Mouse (Mus musculus) lung, embryonic 14.5 days (tissue): Measurements from ENCODE around the gene Htra3. TPM values are rescaled to one million over a fixed set of nuclear protein-coding genes. Genes with fewer than 3 reads are reported as not detected.

ENCODE experiments used
- ATAC-seq: fragments of 200-750 bp; cut with Nextera tagmentation; 2 replicates; pipeline ENCODE4 v1.8.0; 2017; ENCODE audit warnings: mild to moderate bottlenecking, moderate TSS enrichment, moderate library complexity; ENCODE audit not compliant: insufficient read depth
- DNase-seq: peaks from one replicate; pipeline ENCODE4 v3.0.0-alpha.2; 2015
- H3K27ac ChIP-seq: fragments of 300-500 bp; sonication (generic); 2 replicates; pipeline ENCODE4 v1.5.1; 2014; ENCODE audit warnings: low read depth, mild to moderate bottlenecking, moderate library complexity
- H3K27me3 ChIP-seq: fragments of 300-500 bp; sonication (generic); 2 replicates; pipeline ENCODE4 v1.6.1; 2014; ENCODE audit warnings: low read length, control low read depth; ENCODE audit not compliant: insufficient read depth
- H3K36me3 ChIP-seq: fragments of 300-500 bp; sonication (generic); 2 replicates; pipeline ENCODE4 v1.6.1; 2014; ENCODE audit warnings: control low read depth; ENCODE audit not compliant: insufficient read depth
- H3K4me1 ChIP-seq: fragments of 300-500 bp; sonication (generic); 2 replicates; pipeline ENCODE4 v1.6.1; 2014; ENCODE audit warnings: antibody characterized with exemption, control low read depth; ENCODE audit not compliant: insufficient read depth
- H3K4me2 ChIP-seq: fragments of 300-500 bp; sonication (generic); 2 replicates; pipeline ENCODE4 v1.6.1; 2014; ENCODE audit warnings: mild to moderate bottlenecking
- H3K4me3 ChIP-seq: fragments of 300-500 bp; sonication (generic); 2 replicates; pipeline ENCODE4 v1.5.1; 2014; ENCODE audit warnings: low read depth, low read length
- H3K9ac ChIP-seq: fragments of 300-500 bp; sonication (generic); 2 replicates; pipeline ENCODE4 v1.6.1; 2014
- H3K9me3 ChIP-seq: fragments of 300-500 bp; sonication (generic); 2 replicates; pipeline ENCODE4 v1.6.1; 2016; ENCODE audit warnings: low read depth, low read length, control low read depth
- CTCF ChIP-seq: IDR thresholded peaks from 2 replicates; pipeline ENCODE4 v1.5.1; 2016; ENCODE audit warnings: antibody characterized with exemption, low read depth
- WGBS: fragments of 180-500 bp; shearing (Covaris S2); extraction: QIAGEN DNeasy Blood & Tissue Kit; methylation state at CpG from one replicate; pipeline ENCODE4 v1.1.7; 2014; 5-methylcytosine and 5-hydroxymethylcytosine counted together
- polyA plus RNA-seq: library from polyadenylated mRNA; unstranded; fragments of >200 nt; fragmentation: Nextera tagmentation; extraction: Ambion mirVana; gene quantifications from 2 replicates; pipeline ENCODE4 v1.2.1, GENCODE M21; 2014

The Htra3 gene
- polyA plus RNA-seq, 1 experiment from 2014 or later, result 19.6 TPM

DNA sequence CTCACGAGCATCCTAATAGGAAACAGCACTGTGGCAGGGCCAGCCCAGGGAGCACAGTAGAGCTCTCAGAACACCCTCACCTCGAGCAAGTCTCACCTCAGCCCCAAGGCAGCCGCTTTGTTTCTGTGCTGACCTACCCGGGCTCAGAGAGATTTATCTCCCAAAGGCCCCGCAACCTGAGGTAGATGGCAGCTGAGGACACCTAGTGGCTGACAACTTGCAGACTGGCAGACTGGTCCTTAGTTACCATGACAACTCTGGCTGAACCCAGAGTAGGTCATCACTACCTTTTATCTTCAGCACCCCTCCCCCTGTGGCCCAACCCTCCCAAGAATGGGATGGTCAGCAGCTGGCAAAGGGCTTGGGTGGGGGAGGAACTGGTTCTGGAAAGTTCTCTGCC, 16.2 kb upstream of the Htra3 start:
- no peaks in the 10 kb centered on the region for H3K36me3 ChIP-seq
- peak; percentile 60 for TF ChIP-seq CTCF
- H3K9ac ChIP-seq, result no peak overlapping the region
- no peak overlapping the region for H3K4me2 ChIP-seq
- H3K27me3 ChIP-seq, result no peaks in the 10 kb centered on the region
- H3K9me3 ChIP-seq, result no peaks in the 10 kb centered on the region
- WGBS, result 26% methylated on average over 5 of the region's 5 CpGs
- H3K27ac ChIP-seq, result no peak overlapping the region
- peaks cover 7% of the 10 kb centered on the region for H3K4me1 ChIP-seq
- no peak overlapping the region for H3K4me3 ChIP-seq
- no peak for ATAC-seq
- peak; percentile 50 for DNase-seq

DNA sequence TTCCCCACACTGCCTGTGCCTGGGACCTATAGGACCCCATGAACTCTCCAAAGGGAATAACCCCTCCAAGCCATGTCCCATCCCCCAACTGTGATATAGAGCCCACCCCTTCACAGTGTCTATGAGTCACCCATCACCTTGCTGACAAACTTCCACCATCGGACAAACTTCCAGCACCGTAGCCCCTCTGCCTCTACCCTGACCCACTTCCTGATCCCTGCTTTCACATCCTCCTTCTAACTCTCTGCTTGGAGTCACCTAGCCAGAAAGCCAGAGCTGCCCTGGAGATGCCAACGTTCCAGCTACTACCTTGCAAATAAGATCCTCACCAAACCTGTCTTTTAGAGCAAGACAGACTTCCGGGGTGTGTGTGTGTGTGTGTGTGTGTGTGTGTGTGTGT, 14.1 kb upstream of the Htra3 start:
- no peak for TF ChIP-seq CTCF

DNA sequence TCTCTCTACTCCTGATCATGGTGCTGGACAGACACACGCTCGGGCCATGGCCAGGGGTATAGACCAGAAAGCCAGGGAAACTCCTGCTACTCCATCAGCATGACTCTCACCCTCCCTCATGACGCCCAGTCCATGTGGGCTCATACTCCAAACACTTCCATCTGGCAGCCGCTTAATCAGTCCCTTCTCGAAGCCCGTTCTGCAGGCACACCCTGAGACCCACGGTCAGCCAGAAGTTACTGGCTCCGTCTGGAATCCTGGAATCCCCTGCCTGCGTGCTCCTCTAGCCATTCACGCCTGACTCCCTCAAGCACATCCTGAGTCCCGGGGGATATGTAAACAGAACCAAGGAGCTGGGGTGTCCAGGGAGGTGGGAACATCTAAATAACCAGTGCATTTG, 11.7 kb upstream of the Htra3 start:
- TF ChIP-seq CTCF, result no peak
- peak; percentile 51 for DNase-seq
- Histone ChIP-seq H3K36me3 (no peaks in the 10 kb centered on the region), H3K4me3 (no peak overlapping the region), H3K4me1 (peaks cover 26% of the 10 kb centered on the region), H3K27ac (no peak overlapping the region), H3K4me2 (no peak overlapping the region), H3K9ac (no peak overlapping the region), H3K9me3 (no peaks in the 10 kb centered on the region), H3K27me3 (no peaks in the 10 kb centered on the region)
- ATAC-seq, result peak; percentile 16; the same call in 1 of the 2 replicates
- 16% methylated on average over 11 of the region's 11 CpGs for WGBS

More for the DNA sequence above, 14.1 kb upstream of the Htra3 start:
- no peaks in the 10 kb centered on the region for H3K36me3 ChIP-seq
- no peak overlapping the region for H3K9ac ChIP-seq
- no peak overlapping the region for H3K27ac ChIP-seq
- H3K4me3 ChIP-seq, result no peak overlapping the region
- no peaks in the 10 kb centered on the region for H3K27me3 ChIP-seq
- WGBS, result 70% methylated on average over 4 of the region's 4 CpGs
- peaks cover 21% of the 10 kb centered on the region for H3K4me1 ChIP-seq
- DNase-seq (no peak), ATAC-seq (no peak)
- no peak overlapping the region for H3K4me2 ChIP-seq
- no peaks in the 10 kb centered on the region for H3K9me3 ChIP-seq

DNA sequence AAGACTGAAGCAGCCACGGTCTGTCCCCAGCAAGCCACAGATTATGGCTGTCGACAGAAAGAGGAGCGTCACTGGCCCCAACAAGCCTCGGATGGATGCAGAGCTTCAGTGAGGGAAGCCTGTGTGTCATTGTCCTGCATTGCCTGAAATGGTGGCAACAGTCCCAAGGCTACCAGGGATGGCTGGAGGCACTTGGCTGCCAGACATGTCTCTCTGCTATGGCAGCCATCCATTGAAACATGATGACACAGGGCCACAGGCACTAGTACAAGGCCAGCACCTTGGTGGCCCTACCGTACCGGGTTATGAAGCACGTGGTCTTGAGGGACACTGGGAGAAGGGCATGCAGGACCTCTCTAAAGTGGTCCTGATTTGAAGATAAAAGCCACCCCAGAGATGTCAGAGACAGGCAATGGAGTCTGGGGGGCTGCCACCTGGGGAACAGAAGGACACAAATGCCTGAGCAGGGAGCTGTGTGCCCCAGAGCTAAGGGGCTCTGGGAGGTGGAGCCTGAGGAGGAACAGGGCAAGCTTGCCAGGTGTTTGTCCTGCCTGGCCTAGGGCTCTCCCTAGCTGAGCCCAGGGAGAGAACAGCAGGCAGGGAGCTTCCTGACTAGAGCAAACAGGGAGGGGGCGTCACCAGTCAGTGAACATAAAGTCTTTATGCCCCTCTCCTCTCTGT, 11.0 kb upstream of the Htra3 start:
- H3K27me3 ChIP-seq, result no peaks in the 10 kb centered on the region
- DNase-seq (no peak), ATAC-seq (no peak)
- H3K4me1 ChIP-seq, result peaks cover 26% of the 10 kb centered on the region
- no peaks in the 10 kb centered on the region for H3K9me3 ChIP-seq
- H3K4me3 ChIP-seq, result no peak overlapping the region
- 0 out of 2 replicates have a peak overlapping the region, but pooled peaks have one; percentile 4 for H3K27ac ChIP-seq
- no peak overlapping the region for H3K9ac ChIP-seq
- no peak for TF ChIP-seq CTCF
- H3K4me2 ChIP-seq, result no peak overlapping the region
- WGBS, result 71% methylated on average over 8 of the region's 8 CpGs
- H3K36me3 ChIP-seq, result no peaks in the 10 kb centered on the region

DNA sequence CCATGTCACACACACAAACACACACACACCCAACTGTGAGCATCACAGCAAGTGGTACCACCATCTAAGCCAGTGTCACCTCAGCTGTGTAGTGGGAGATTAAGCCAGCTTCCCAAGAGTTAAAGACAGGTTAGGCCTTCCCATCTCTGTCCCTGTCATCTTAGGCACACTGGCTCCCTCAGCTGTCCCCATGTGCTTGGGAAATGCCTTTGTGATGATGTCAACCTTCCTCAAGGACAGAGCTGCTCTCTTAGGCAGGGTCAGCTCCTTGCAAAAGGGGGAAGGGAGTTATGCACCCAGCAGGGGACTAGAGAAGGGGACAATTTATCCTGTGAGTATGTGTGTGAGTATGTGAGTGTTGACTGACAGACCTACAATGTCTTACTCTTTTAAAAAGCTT, 9.8 kb upstream of the Htra3 start:
- 0 out of 2 replicates have a peak, but pooled peaks have one; percentile 13 for ATAC-seq
- Histone ChIP-seq H3K4me1 (peaks cover 29% of the 10 kb centered on the region), H3K27me3 (no peaks in the 10 kb centered on the region), H3K9me3 (no peaks in the 10 kb centered on the region), H3K9ac (no peak overlapping the region), H3K4me3 (no peak overlapping the region), H3K4me2 (no peak overlapping the region), H3K36me3 (no peaks in the 10 kb centered on the region), H3K27ac (no peak overlapping the region)
- TF ChIP-seq CTCF, result no peak
- peak; percentile 41 for DNase-seq

DNA sequence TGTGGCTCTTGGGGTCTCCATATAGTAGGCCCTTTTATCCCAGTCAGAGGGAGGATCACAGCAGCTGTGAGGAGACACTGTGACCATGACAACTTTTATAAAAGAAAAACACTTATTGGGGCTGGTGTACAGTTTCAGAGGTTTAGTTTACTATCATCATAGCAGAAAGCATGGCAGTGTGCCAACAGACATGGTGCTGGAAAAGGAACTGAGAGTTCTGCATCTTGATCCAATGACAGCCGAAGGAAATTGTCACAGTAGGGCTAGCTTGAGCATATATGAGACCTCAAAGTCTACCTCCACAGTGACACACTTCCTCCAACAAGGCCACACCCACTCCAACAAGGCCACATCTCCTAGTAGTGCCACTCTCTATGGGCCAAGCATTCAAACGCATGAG, 9.3 kb upstream of the Htra3 start:
- Histone ChIP-seq H3K4me3 (no peak overlapping the region), H3K27ac (no peak overlapping the region), H3K4me1 (peaks cover 29% of the 10 kb centered on the region), H3K4me2 (no peak overlapping the region), H3K9ac (no peak overlapping the region), H3K27me3 (no peaks in the 10 kb centered on the region), H3K9me3 (no peaks in the 10 kb centered on the region), H3K36me3 (no peaks in the 10 kb centered on the region)
- WGBS, result 66% methylated on average over 2 of the region's 2 CpGs
- DNase-seq, result peak; percentile 82
- no peak for ATAC-seq
- TF ChIP-seq CTCF, result no peak

DNA sequence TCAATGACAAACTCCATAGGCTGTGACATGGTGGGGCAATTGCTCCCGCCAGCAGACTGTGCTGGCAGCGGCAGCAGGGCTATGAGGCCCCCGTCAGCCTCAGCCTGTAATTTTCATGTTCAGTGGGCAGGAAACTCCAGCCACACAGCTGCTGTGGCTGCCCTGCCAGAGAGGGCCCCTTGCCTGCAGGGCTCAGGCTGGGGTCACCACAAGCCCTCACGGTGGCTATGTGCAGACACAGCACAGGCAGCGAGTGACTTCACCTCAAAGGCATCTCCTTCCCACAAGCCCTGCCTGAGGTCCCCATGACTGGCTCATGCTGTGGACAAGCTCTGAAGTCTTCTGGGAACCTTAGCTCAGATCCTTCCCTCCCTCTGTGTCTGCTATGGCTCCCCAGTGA, 7.5 kb upstream of the Htra3 start:
- H3K4me2 ChIP-seq, result no peak overlapping the region
- H3K27me3 ChIP-seq, result no peaks in the 10 kb centered on the region
- no peaks in the 10 kb centered on the region for H3K9me3 ChIP-seq
- peaks cover 29% of the 10 kb centered on the region for H3K4me1 ChIP-seq
- H3K9ac ChIP-seq, result no peak overlapping the region
- peak; percentile 56 for DNase-seq
- H3K27ac ChIP-seq, result peak overlapping the region; percentile 19; the same call in 1 of the 2 replicates
- no peaks in the 10 kb centered on the region for H3K36me3 ChIP-seq
- no peak overlapping the region for H3K4me3 ChIP-seq
- TF ChIP-seq CTCF, result no peak
- 40% methylated on average over 5 of the region's 5 CpGs for WGBS
- peak; percentile 64 for ATAC-seq
